8 mouse cellular contexts compared by ENCODE assay signal in the genomic region with DNA sequence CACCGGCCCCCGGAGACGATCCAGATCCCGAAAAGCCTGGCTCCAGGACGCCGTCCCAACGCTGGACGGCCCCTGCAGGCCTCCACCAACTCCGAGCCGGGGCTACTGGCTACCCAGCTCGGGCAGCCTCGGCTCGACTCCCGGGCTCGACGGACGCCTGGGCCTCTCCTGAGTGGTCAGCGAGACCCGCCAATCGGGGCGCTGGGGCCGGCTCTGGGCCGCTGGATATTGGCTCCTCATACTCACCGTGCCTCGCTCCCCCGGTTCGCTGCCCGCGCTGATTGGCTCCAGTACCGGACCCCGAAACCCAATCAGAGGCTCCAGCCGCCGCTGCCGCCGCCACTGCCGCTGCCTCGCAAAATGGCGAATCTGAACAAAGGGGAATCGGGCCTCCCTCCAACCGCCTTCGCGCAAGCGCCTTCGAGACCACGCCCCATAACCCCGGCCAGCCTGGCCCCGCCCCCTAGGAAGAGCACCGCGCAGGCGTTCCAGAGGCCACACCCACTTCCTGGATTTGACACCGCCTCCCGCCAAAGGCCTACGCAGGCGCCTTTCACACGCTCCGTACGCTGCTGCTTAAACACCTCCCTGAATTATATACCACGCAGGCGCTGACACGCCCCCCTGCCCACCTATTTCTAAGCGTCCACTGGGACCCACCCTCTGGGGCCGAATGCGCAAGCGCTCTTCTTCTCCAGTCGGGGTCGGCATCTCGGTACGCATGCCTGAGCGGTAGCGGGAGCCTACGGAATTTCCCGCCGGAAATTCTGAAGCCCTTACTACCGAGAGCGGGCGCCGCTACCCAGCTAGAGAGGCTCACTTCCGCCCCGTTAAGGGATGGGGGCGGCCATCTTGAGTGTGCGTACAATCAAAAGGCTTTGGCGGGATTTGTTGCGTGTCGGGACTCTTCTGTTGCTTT. TPM values are rescaled to one million over a fixed set of nuclear protein-coding genes. Genes with fewer than 3 reads are reported as not detected.
DNase-seq lines count a peak whose midpoint lies in the region; ATAC-seq and TF ChIP-seq lines count a peak whose summit lies in the region.

A gene (minus strand): TSS at position 527 of the 919 bp plus-strand sequence.
A gene (plus strand): TSS at position 635 of the 919 bp plus-strand sequence.

- H3K27me3 ChIP-seq in kidney, embryonic 14.5 days (ENCODE audit: control insufficient read depth, insufficient read depth, low read length), result no peaks in the 10 kb centered on the region
- H3K27me3 ChIP-seq in limb, embryonic 15.5 days, result no peaks in the 10 kb centered on the region

- peak within 1 kb of the TSS; percentile 77 for H3K4me2 ChIP-seq in kidney, embryonic 14.5 days (replicated peaks; ENCODE audit: low read depth, low read length)
- H3K4me2 ChIP-seq in limb, embryonic 15.5 days, result peak within 1 kb of the TSS; percentile 60

- H3K4me3 ChIP-seq in bone marrow macrophage, adult 2 months (ENCODE audit: insufficient read depth, low read length), result peak within 1 kb of the TSS; percentile 89
- H3K4me3 ChIP-seq in embryonic fibroblast, embryonic 13.5 days (ENCODE audit: insufficient read depth, low read length), result peak within 1 kb of the TSS; percentile 93
- H3K4me3 ChIP-seq in kidney, embryonic 14.5 days (ENCODE audit: low read length), result peak within 1 kb of the TSS; percentile 89
- peak within 1 kb of the TSS; percentile 87 for H3K4me3 ChIP-seq in limb, embryonic 15.5 days

- H3K4me1 ChIP-seq in bone marrow macrophage, adult 2 months (ENCODE audit: control insufficient read depth, insufficient read depth, low read length), result peaks cover 22% of the 10 kb centered on the region
- H3K4me1 ChIP-seq in embryonic fibroblast, embryonic 13.5 days (ENCODE audit: control insufficient read depth, insufficient read depth, low read length), result peaks cover 6% of the 10 kb centered on the region
- peaks cover 17% of the 10 kb centered on the region for H3K4me1 ChIP-seq in kidney, embryonic 14.5 days (ENCODE audit: control insufficient read depth, insufficient read depth, low read length)
- peaks cover 23% of the 10 kb centered on the region for H3K4me1 ChIP-seq in limb, embryonic 15.5 days

- H3K9ac ChIP-seq in kidney, embryonic 14.5 days (ENCODE audit: low read depth, low read length), result peak within 1 kb of the TSS; percentile 99
- H3K9ac ChIP-seq in limb, embryonic 15.5 days, result peak within 1 kb of the TSS; percentile 99

- no peaks in the 10 kb centered on the region for H3K9me3 ChIP-seq in kidney, embryonic 14.5 days (ENCODE audit: control insufficient read depth, low read length)
- no peaks in the 10 kb centered on the region for H3K9me3 ChIP-seq in limb, embryonic 15.5 days

- WGBS in kidney, embryonic 14.5 days, result under 1% methylated on average over 84 of the region's 84 CpGs
- WGBS in limb, embryonic 15.5 days, result under 1% methylated on average over 84 of the region's 84 CpGs

- no peak for TF ChIP-seq POLR2A in bone marrow macrophage, adult 2 months (IDR thresholded peaks at IDR 0.05; ENCODE audit: borderline replicate concordance, low read depth, low read length)
- peak; percentile 37 for TF ChIP-seq POLR2A in embryonic fibroblast, embryonic 13.5 days (IDR thresholded peaks at IDR 0.05; ENCODE audit: low read depth, low read length)

- TF ChIP-seq CTCF in bone marrow macrophage, adult 2 months (IDR thresholded peaks at IDR 0.05; ENCODE audit: low read depth, low read length), result no peak
- TF ChIP-seq CTCF in embryonic fibroblast, embryonic 13.5 days (IDR thresholded peaks at IDR 0.05; ENCODE audit: borderline replicate concordance, insufficient read depth, low read length), result no peak

- peaks cover 16% of the 10 kb centered on the region for H3K36me3 ChIP-seq in kidney, embryonic 14.5 days (ENCODE audit: control insufficient read depth, insufficient read depth, low read length)
- H3K36me3 ChIP-seq in limb, embryonic 15.5 days, result peaks cover 17% of the 10 kb centered on the region

- H3K27ac ChIP-seq in bone marrow macrophage, adult 2 months (ENCODE audit: insufficient read depth, low read depth, low read length), result peak within 1 kb of the TSS; percentile 98
- peak within 1 kb of the TSS; percentile 96 for H3K27ac ChIP-seq in embryonic fibroblast, embryonic 13.5 days (ENCODE audit: insufficient read depth, low read length)
- H3K27ac ChIP-seq in kidney, embryonic 14.5 days (ENCODE audit: low read depth, low read length), result peak within 1 kb of the TSS; percentile 100
- H3K27ac ChIP-seq in limb, embryonic 15.5 days, result peak within 1 kb of the TSS; percentile 100

- ATAC-seq in kidney, embryonic 14.5 days (ENCODE audit: low FRiP score, low TSS enrichment), result peak; percentile 97
- peak; percentile 98 for ATAC-seq in limb, embryonic 15.5 days (ENCODE audit: insufficient number of reproducible peaks, low FRiP score, low TSS enrichment, low read depth)

- DNase-seq in A20 (ENCODE audit: low read depth, low spot score), result peak; percentile 100
- DNase-seq in heart, adult 9 months (ENCODE audit: low spot score in 2 of 2), result peak; percentile 99 to 100
- peak; percentile 100 for DNase-seq in monocyte, adult 2 months (ENCODE audit: low read depth in 1 of 2, low spot score in 2 of 2)
- peak; percentile 100 for DNase-seq in spleen, postnatal 36 days (ENCODE audit: low spot score in 2 of 2)

RNA-seq across cellular contexts. Expression of the first gene that starts in this region (rescaled TPM):
- polyA plus RNA-seq in bone marrow macrophage, adult 2 months (2012; ENCODE audit: insufficient read depth, insufficient read length, missing spikeins), result 62.7 and 63.7 TPM in 2 replicates
- 31.9 and 41.5 TPM in 2 replicates for polyA plus RNA-seq in embryonic fibroblast, embryonic 13.5 days (2011; ENCODE audit: insufficient read length, low read depth, missing spikeins)
- polyA plus RNA-seq in kidney, embryonic 14.5 days (2014; fragmentation: Nextera tagmentation; extraction: Ambion mirVana), result 16.4 and 26.7 TPM in 2 replicates
- 13.6 and 13.9 TPM in 2 replicates for polyA plus RNA-seq in limb, embryonic 15.5 days (2015; fragmentation: Nextera tagmentation; extraction: Ambion mirVana)

RNA-seq across cellular contexts. Expression of the second gene that starts in this region (rescaled TPM):
- polyA plus RNA-seq in bone marrow macrophage, adult 2 months (2012; ENCODE audit: insufficient read depth, insufficient read length, missing spikeins), result 29.3 and 38.4 TPM in 2 replicates
- polyA plus RNA-seq in embryonic fibroblast, embryonic 13.5 days (2011; ENCODE audit: insufficient read length, low read depth, missing spikeins), result 17.1 and 18.9 TPM in 2 replicates
- polyA plus RNA-seq in kidney, embryonic 14.5 days (2014; fragmentation: Nextera tagmentation; extraction: Ambion mirVana), result 82.5 and 101 TPM in 2 replicates
- polyA plus RNA-seq in limb, embryonic 15.5 days (2015; fragmentation: Nextera tagmentation; extraction: Ambion mirVana), result 38.4 and 40.3 TPM in 2 replicates

Comparison
In these comparisons a context has a peak if more than half of its experiments do, and no peak if none do; other contexts are left out.
1. Peak in every context shown above with its lines: DNase-seq, ATAC-seq, H3K4me3 ChIP-seq and H3K27ac ChIP-seq.